Mouse (Mus musculus) megakaryocyte, embryonic 14.5 days (primary cell): ENCODE measurements around the gene Gm6358.

Experiments
- FLI1 ChIP-seq: IDR thresholded peaks from 2 replicates; pipeline ENCODE4 v1.6.1; 2012; ENCODE audit warnings: low read length, inconsistent platforms, mixed read lengths
- GATA1 ChIP-seq: IDR thresholded peaks from 3 replicates; pipeline ENCODE4 v1.6.1; 2012; ENCODE audit warnings: mixed read lengths, low read length, inconsistent platforms, borderline replicate concordance

DNA sequence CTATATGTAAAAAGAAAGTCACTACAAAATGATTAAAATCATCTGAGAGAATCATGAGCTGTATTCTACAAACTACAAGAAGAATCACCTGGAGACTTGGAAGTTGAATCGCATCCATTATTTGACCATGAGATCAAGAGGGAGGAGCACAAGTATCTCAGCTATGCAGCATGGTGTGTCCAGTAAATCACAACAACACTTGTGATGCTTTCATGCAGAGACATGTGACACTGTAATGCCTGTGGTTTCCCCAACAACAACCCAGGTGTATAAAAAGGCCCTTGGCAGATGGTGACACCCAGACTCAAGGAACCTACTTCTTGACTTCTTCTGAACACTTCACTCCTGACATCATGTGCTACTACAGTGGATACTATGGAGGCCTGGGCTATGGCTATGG lies 10.1 kb downstream of the Gm6358 start, which contains the start of gene Gm10061:
- no peak for TF ChIP-seq GATA1
- no peak for TF ChIP-seq FLI1
